Mouse (Mus musculus) left cerebral cortex, adult 11 months (tissue): ENCODE results near the gene Olfr883.

ENCODE experiments used
- DNase-seq: peaks from one replicate; pipeline ENCODE4 v3.0.0; 2022; ENCODE audit warnings: low spot score

Gene Olfr883

GRCm38 (mm10) chr9:38025508-38025907, at the start of gene Olfr883:
TSS of gene Olfr883 (plus strand) at chr9:38025808.
- DNase-seq, result no peak

- DNase-seq, result no peak
Observed at GRCm38 (mm10) chr9:37991525-37991924, 34.1 kb upstream of the Olfr883 start, which contains the start of gene Olfr881. TSS of gene Olfr881 (plus strand) at chr9:37991825.

GRCm38 (mm10) chr9:37998581-37999204, 26.9 kb upstream of the Olfr883 start:
- no peak for DNase-seq

- DNase-seq, result no peak
Observed at GRCm38 (mm10) chr9:38000021-38000420, 25.6 kb upstream of the Olfr883 start.

- DNase-seq, result no peak
Observed at GRCm38 (mm10) chr9:38046255-38046654, 20.6 kb downstream of the Olfr883 start, which contains the start of gene Olfr884. TSS of gene Olfr884 (plus strand) at chr9:38046555.

GRCm38 (mm10) chr9:38061022-38061421, 35.4 kb downstream of the Olfr883 start, which contains the start of gene Olfr885:
TSS of gene Olfr885 (plus strand) at chr9:38061322.
- no peak for DNase-seq
